Mouse (Mus musculus) E14TG2a.4 (cell line): ENCODE data around the gene Trpc4ap.

Source experiments
- CTCF ChIP-seq: conservative IDR thresholded peaks from 2 replicates; pipeline ENCODE4 v1.5.1; 2014; ENCODE audit warnings: low read length
- NANOG ChIP-seq: IDR thresholded peaks from 2 replicates; pipeline ENCODE4 v1.6.1; 2014; ENCODE audit warnings: borderline replicate concordance, low read length, mixed read lengths
- POU5F1 ChIP-seq: IDR thresholded peaks from 2 replicates; pipeline ENCODE4 v1.6.1; 2014; ENCODE audit warnings: low read length, borderline replicate concordance

DNA sequence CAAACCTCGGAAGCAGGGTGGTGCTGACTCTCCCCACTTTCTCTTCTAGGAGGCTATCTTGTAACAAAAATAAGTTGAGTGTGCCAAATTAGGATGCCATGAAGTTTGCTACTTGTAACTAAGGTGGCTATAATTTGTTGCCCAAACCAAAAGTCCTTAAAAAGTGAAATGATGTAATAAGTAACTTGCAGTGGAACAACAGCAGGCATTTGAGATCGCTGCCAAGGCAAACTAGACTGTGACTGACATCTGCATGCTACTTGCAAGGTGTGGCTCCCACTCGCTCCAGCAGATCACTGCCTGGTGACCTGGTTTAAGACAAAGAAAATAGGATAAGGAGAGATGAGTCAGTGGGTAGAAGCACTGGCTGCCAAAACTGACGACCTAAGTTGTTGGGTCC lies 952 bp upstream of the Trpc4ap start:
- no peak for TF ChIP-seq CTCF
- TF ChIP-seq POU5F1 = no peak
- no peak for TF ChIP-seq NANOG
